ENCODE assay signal across 15 mouse cellular contexts in genomic region chr11:88587710-88588109, GRCm38 (mm10).
DNase-seq lines count a peak whose midpoint lies in the region; ATAC-seq lines count a peak whose summit lies in the region.
"Had no signal": no experiment of that assay in that cellular context is flagged by ENCODE, and none has a peak within 500 bp of the region (broad histone marks: within the 10 kb centered on the region; RNA-seq: fewer than 3 reads in every experiment).

No protein-coding gene starts in this region.

- H3K9ac ChIP-seq in forebrain, embryonic 15.5 days (replicated peaks) = no peak overlapping the region
- H3K9ac ChIP-seq in kidney, embryonic 16.5 days (replicated peaks; ENCODE audit: low read length) = no peak overlapping the region
- H3K9ac ChIP-seq in neural tube, embryonic 13.5 days = peak overlapping the region; percentile 56
- H3K9ac ChIP-seq: intestine, embryonic 15.5 days; limb, embryonic 15.5 days; stomach, embryonic 15.5 days had no signal

- no peaks in the 10 kb centered on the region for H3K36me3 ChIP-seq in forebrain, embryonic 15.5 days
- H3K36me3 ChIP-seq in kidney, embryonic 16.5 days (ENCODE audit: insufficient read depth, low read length) = peaks cover 8% of the 10 kb centered on the region
- no peaks in the 10 kb centered on the region for H3K36me3 ChIP-seq in neural tube, embryonic 13.5 days
- H3K36me3 ChIP-seq: intestine, embryonic 15.5 days; limb, embryonic 15.5 days had no signal

- H3K4me1 ChIP-seq in forebrain, embryonic 15.5 days = peaks cover 89% of the 10 kb centered on the region
- H3K4me1 ChIP-seq in kidney, embryonic 16.5 days (ENCODE audit: insufficient read depth, low read length) = peaks cover 89% of the 10 kb centered on the region
- peaks cover 93% of the 10 kb centered on the region for H3K4me1 ChIP-seq in neural tube, embryonic 13.5 days (replicated peaks)

- H3K27me3 ChIP-seq in forebrain, embryonic 15.5 days = no peaks in the 10 kb centered on the region
- no peaks in the 10 kb centered on the region for H3K27me3 ChIP-seq in kidney, embryonic 16.5 days (ENCODE audit: insufficient read depth, low read length)
- H3K27me3 ChIP-seq in neural tube, embryonic 13.5 days = no peaks in the 10 kb centered on the region
- H3K27me3 ChIP-seq: heart, embryonic 13.5 days; intestine, embryonic 15.5 days; limb, embryonic 15.5 days; stomach, embryonic 15.5 days had no signal

- no peak overlapping the region for H3K4me2 ChIP-seq in forebrain, embryonic 15.5 days (replicated peaks)
- H3K4me2 ChIP-seq in kidney, embryonic 16.5 days (replicated peaks; ENCODE audit: low read depth, low read length) = no peak overlapping the region
- no peak overlapping the region for H3K4me2 ChIP-seq in neural tube, embryonic 13.5 days
- H3K4me2 ChIP-seq: heart, embryonic 13.5 days; intestine, embryonic 15.5 days; limb, embryonic 15.5 days; stomach, embryonic 15.5 days had no signal

- ATAC-seq in forebrain, embryonic 15.5 days (replicated peaks) = no peak
- no peak for ATAC-seq in kidney, embryonic 16.5 days (ENCODE audit: low FRiP score, low TSS enrichment)
- no peak for ATAC-seq in neural tube, embryonic 13.5 days (ENCODE audit: low read depth)
- ATAC-seq: intestine, embryonic 15.5 days had no signal

- no peak overlapping the region for H3K4me3 ChIP-seq in forebrain, embryonic 15.5 days
- H3K4me3 ChIP-seq in kidney, embryonic 16.5 days (ENCODE audit: low read length) = no peak overlapping the region
- no peak overlapping the region for H3K4me3 ChIP-seq in neural tube, embryonic 13.5 days
- H3K4me3 ChIP-seq: heart, embryonic 13.5 days; intestine, embryonic 15.5 days; limb, embryonic 15.5 days; stomach, embryonic 15.5 days had no signal

- peak overlapping the region; percentile 52 for H3K27ac ChIP-seq in forebrain, embryonic 15.5 days (replicated peaks)
- peak overlapping the region; percentile 91 for H3K27ac ChIP-seq in kidney, embryonic 16.5 days (ENCODE audit: low read length)
- peak overlapping the region; percentile 89 for H3K27ac ChIP-seq in neural tube, embryonic 13.5 days (replicated peaks)
- H3K27ac ChIP-seq: intestine, embryonic 15.5 days; stomach, embryonic 15.5 days had no signal

- WGBS in forebrain, embryonic 15.5 days = 42% methylated on average over 5 of the region's 5 CpGs
- 53% methylated on average over 5 of the region's 5 CpGs for WGBS in kidney, embryonic 16.5 days
- WGBS in neural tube, embryonic 13.5 days = 39% methylated on average over 5 of the region's 5 CpGs

- peak; percentile 55 for DNase-seq in kidney, adult 18-20 months
- DNase-seq in kidney, postnatal 10 days = no peak
- DNase-seq in adrenal gland, postnatal 10 days = no peak
- DNase-seq in thymus, postnatal 14 days = no peak
- DNase-seq in frontal cortex, adult 2 months (ENCODE audit: extremely low spot score in 1 of 2, low spot score in 1 of 2) = no peak
- DNase-seq: layer of hippocampus, postnatal 36 days; right cerebral cortex, postnatal 14 days had no signal

- no peaks in the 10 kb centered on the region for H3K9me3 ChIP-seq in forebrain, embryonic 15.5 days
- no peaks in the 10 kb centered on the region for H3K9me3 ChIP-seq in kidney, embryonic 16.5 days (ENCODE audit: low read length)
- H3K9me3 ChIP-seq in neural tube, embryonic 13.5 days = no peaks in the 10 kb centered on the region
- H3K9me3 ChIP-seq: G1E; heart, embryonic 13.5 days; intestine, embryonic 15.5 days; limb, embryonic 15.5 days; stomach, embryonic 15.5 days had no signal
